Mouse (Mus musculus) CH12.LX (cell line): ENCODE data around the gene Tnpo2. TPM values are rescaled to one million over a fixed set of nuclear protein-coding genes. Genes with fewer than 3 reads are reported as not detected.

Experiments used
- DNase-seq: peaks from one replicate; pipeline ENCODE4 v3.0.0-alpha.2; 2013; ENCODE audit errors: extremely low read depth
- H3K27ac ChIP-seq: 2 replicates; pipeline ENCODE4 v1.5.1; 2012; ENCODE audit warnings: low read depth, mild to moderate bottlenecking, control low read depth, moderate library complexity; ENCODE audit not compliant: insufficient read depth
- H3K27me3 ChIP-seq: replicated peaks from 2 replicates; pipeline ENCODE3; 2012; ENCODE audit warnings: inconsistent platforms
- H3K36me3 ChIP-seq, 2 experiments: replicated peaks in 1 of 2; 2 replicates each; pipeline versions ENCODE3 to v1.6.1; 2012; ENCODE audit warnings: inconsistent platforms in 1 of 2, low read length in 1 of 2, mild to moderate bottlenecking in 1 of 2, mixed read lengths in 1 of 2, moderate library complexity in 1 of 2; ENCODE audit not compliant: control insufficient read depth in 1 of 2, insufficient read depth in 1 of 2
- H3K4me1 ChIP-seq, 2 experiments: 2 replicates each; pipeline ENCODE4 v1.6.1; 2012; ENCODE audit warnings: inconsistent platforms in 1 of 2, moderate library complexity in 1 of 2; ENCODE audit not compliant: insufficient read depth in 2 of 2, control insufficient read depth in 1 of 2
- H3K4me2 ChIP-seq: 2 replicates; pipeline ENCODE4 v1.6.1; 2012; ENCODE audit warnings: low read depth, mild to moderate bottlenecking, control low read depth; ENCODE audit not compliant: poor library complexity, insufficient read depth, severe bottlenecking
- H3K4me3 ChIP-seq, 3 experiments: fragments of 150-350 bp in 1 of 3; sonication (generic) in 1 of 3; replicated peaks in 1 of 3; 2 replicates each; pipeline versions ENCODE3 to v1.5.1; 2011 to 2012; ENCODE audit warnings: low read depth in 2 of 3, low read length in 2 of 3, mild to moderate bottlenecking in 2 of 3, moderate library complexity in 2 of 3, control low read depth in 1 of 3, improper control_type of control experiment in 1 of 3, inconsistent platforms in 1 of 3, mixed read lengths in 1 of 3; ENCODE audit not compliant: poor library complexity in 1 of 3
- H3K79me2 ChIP-seq: replicated peaks from 2 replicates; pipeline ENCODE4 v1.6.1; 2012; ENCODE audit warnings: mild to moderate bottlenecking, moderate library complexity; ENCODE audit not compliant: control insufficient read depth, poor library complexity, insufficient read depth, severe bottlenecking; ENCODE audit errors: extremely low read depth
- H3K9ac ChIP-seq: 2 replicates; pipeline ENCODE4 v1.6.1; 2012; ENCODE audit warnings: low read depth, mild to moderate bottlenecking, control low read depth, moderate library complexity; ENCODE audit not compliant: insufficient read depth
- H3K9me3 ChIP-seq: replicated peaks from 2 replicates; pipeline ENCODE3; 2012; ENCODE audit warnings: low read length, inconsistent platforms, mixed read lengths
- BHLHE40 ChIP-seq: IDR thresholded peaks from 2 replicates; pipeline ENCODE4 v1.6.1; 2011; ENCODE audit warnings: mild to moderate bottlenecking, low read depth, low read length, improper control_type of control experiment
- CHD1 ChIP-seq: IDR thresholded peaks from 2 replicates; pipeline ENCODE4 v1.6.1; 2012; ENCODE audit warnings: low read depth, low read length, improper control_type of control experiment, inconsistent platforms
- E2F4 ChIP-seq: IDR thresholded peaks from 2 replicates; pipeline ENCODE4 v1.6.1; 2011; ENCODE audit warnings: low read depth, low read length, improper control_type of control experiment; ENCODE audit not compliant: insufficient replicate concordance
- EP300 ChIP-seq: IDR thresholded peaks from 2 replicates; pipeline ENCODE4 v1.6.1; 2011; ENCODE audit warnings: low read length, improper control_type of control experiment
- ETS1 ChIP-seq: conservative IDR thresholded peaks from 2 replicates; pipeline ENCODE4 v1.6.1; 2012; ENCODE audit warnings: low read depth, mild to moderate bottlenecking, inconsistent platforms, low read length, improper control_type of control experiment, moderate library complexity
- HCFC1 ChIP-seq: IDR thresholded peaks from 2 replicates; pipeline ENCODE4 v1.6.1; 2012; ENCODE audit warnings: low read depth, mild to moderate bottlenecking, inconsistent platforms, low read length, improper control_type of control experiment
- IRF4 ChIP-seq: IDR thresholded peaks from 2 replicates; pipeline ENCODE4 v1.6.1; 2014; ENCODE audit warnings: low read depth, mild to moderate bottlenecking, inconsistent platforms, low read length, improper control_type of control experiment
- JUND ChIP-seq: conservative IDR thresholded peaks from 2 replicates; pipeline ENCODE4 v1.6.1; 2011; ENCODE audit warnings: low read depth, low read length, improper control_type of control experiment
- MEF2A ChIP-seq: IDR thresholded peaks from 2 replicates; pipeline ENCODE4 v1.6.1; 2014; ENCODE audit warnings: low read depth, mild to moderate bottlenecking, inconsistent platforms, low read length, improper control_type of control experiment, borderline replicate concordance
- RAD21 ChIP-seq: IDR thresholded peaks from 2 replicates; pipeline ENCODE4 v1.6.1; 2011; ENCODE audit warnings: low read depth, mild to moderate bottlenecking, low read length, improper control_type of control experiment, moderate library complexity
- SIN3A ChIP-seq: IDR thresholded peaks from 2 replicates; pipeline ENCODE4 v1.6.1; 2012; ENCODE audit warnings: low read length, improper control_type of control experiment, inconsistent platforms
- TBP ChIP-seq: conservative IDR thresholded peaks from 2 replicates; pipeline ENCODE4 v1.6.1; 2011; ENCODE audit warnings: low read depth, low read length, improper control_type of control experiment
- TCF12 ChIP-seq: IDR thresholded peaks from 2 replicates; pipeline ENCODE4 v1.6.1; 2014; ENCODE audit warnings: low read depth, mild to moderate bottlenecking, inconsistent platforms, low read length, improper control_type of control experiment
- USF1 ChIP-seq: IDR thresholded peaks from 2 replicates; pipeline ENCODE4 v1.6.1; 2014; ENCODE audit warnings: low read depth, mild to moderate bottlenecking, inconsistent platforms, low read length, improper control_type of control experiment
- ZNF384 ChIP-seq: IDR thresholded peaks from 2 replicates; pipeline ENCODE4 v1.6.1; 2012; ENCODE audit warnings: low read depth, low read length, improper control_type of control experiment, inconsistent platforms
- dilution Hi-C: fragments of 300-500 bp; cut with MboI; formaldehyde crosslinking; loops from 2 replicates; pipeline ENCODE4 v1.14.3; 2020; ENCODE audit warnings: low sequenced_read_pairs; ENCODE audit not compliant: extremely low pct_unique_long_range_greater_than_20kb, extremely low pct_ligation_motif_present
- in situ Hi-C: fragments of 300-500 bp; cut with MboI; formaldehyde crosslinking; loops from 3 replicates; pipeline ENCODE4 v1.14.3; 2019; ENCODE audit warnings: low sequenced_read_pairs, low pct_ligation_motif_present, low pct_unique_long_range_greater_than_20kb, mixed read lengths
- polyA plus RNA-seq: library from polyadenylated mRNA; unstranded; fragments of >175 nt; gene quantifications from 2 replicates; pipeline ENCODE4 v1.2.1, GENCODE M21; 2012; ENCODE audit warnings: low read depth; ENCODE audit not compliant: insufficient read length
- total RNA-seq, 2 experiments: library from RNA; depleted of rRNA; stranded (reverse); fragments of 300-350 nt in 1 of 2; fragments of >200 nt in 1 of 2; gene quantifications; 2 replicates each; pipeline ENCODE4 v1.2.3; 2012 to 2014

The Tnpo2 gene
- total and polyA plus RNA-seq, 3 experiments, result 36.3 to 57.0 (median 48.0) TPM

DNA sequence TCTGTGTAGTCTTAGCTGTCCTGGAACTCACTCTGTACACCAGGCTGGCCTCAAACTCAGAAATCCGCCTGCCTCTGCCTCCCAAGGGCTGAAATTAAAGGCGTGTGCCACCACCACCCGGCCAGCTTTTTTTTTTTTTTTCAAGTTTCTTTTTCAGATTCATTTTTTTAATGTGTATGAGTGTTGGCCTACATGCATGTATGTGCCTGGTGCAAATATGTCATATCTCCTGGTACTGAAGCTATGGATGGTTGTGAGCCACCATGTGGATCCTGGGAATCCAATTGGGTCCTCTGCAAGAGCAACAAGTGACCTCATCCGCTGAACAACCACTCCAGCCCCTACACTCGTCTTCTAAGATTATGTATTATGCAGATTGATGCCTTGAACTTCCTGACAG lies 49.3 kb upstream of the Tnpo2 start:
- DNase-seq, result no peak
- H3K4me1 ChIP-seq, result peaks cover 43 to 57% of the 10 kb centered on the region in 2 experiments
- H3K4me3 ChIP-seq, result no peak overlapping the region
- no peaks in the 10 kb centered on the region for H3K9me3 ChIP-seq
- H3K27ac ChIP-seq, result peak overlapping the region; percentile 22; the same call in 1 of the 2 replicates
- peaks cover 0 to 3% of the 10 kb centered on the region in 2 experiments for H3K36me3 ChIP-seq
- H3K4me2 ChIP-seq, result 0 out of 2 replicates have a peak overlapping the region, but pooled peaks have one; percentile 53
- no peaks in the 10 kb centered on the region for H3K79me2 ChIP-seq
- TF ChIP-seq ZNF384 (peak; percentile 59), HCFC1 (no peak)
- in situ Hi-C loops, result no loop called here
- peak overlapping the region; percentile 34; the same call in 1 of the 2 replicates for H3K9ac ChIP-seq
- dilution Hi-C loops, result no loop called here
- no peaks in the 10 kb centered on the region for H3K27me3 ChIP-seq

DNA sequence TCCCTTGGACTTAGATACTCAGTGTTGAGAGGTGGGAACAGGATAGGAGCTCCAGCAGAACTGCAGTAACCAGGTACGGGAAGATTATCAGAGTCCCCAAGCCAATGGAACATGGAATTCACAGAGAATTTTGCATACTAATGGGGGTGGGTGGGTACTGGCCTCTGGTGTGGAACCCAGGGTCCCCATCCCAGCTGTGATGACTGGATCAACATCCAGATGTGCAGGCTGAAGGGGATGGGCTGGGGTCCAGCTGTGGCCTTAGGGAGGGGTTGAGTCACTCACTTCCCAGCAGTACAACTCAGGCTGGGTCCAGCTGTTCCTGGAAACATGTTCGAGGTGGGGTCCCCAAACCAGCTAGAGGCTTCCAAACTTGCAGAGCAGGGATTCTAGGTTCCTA lies 48.8 kb upstream of the Tnpo2 start:
- no peak for TF ChIP-seq E2F4
- no peak for TF ChIP-seq ETS1
- no peak for TF ChIP-seq RAD21
- TF ChIP-seq TBP, result no peak
- TF ChIP-seq SIN3A, result no peak
- no peak for TF ChIP-seq JUND
- TF ChIP-seq EP300, result no peak
- TF ChIP-seq CHD1, result no peak
- TF ChIP-seq MEF2A, result no peak
- no peak for TF ChIP-seq TCF12
- TF ChIP-seq IRF4, result no peak
- no peak for TF ChIP-seq BHLHE40
- TF ChIP-seq USF1, result no peak
- in situ Hi-C loops (no loop called here), dilution Hi-C loops (no loop called here)
- H3K27me3 ChIP-seq, result no peaks in the 10 kb centered on the region
- H3K4me3 ChIP-seq, result no peak overlapping the region
- peaks cover 38 to 54% of the 10 kb centered on the region in 2 experiments for H3K4me1 ChIP-seq
- H3K9ac ChIP-seq, result no peak overlapping the region
- no peak overlapping the region for H3K4me2 ChIP-seq
- H3K79me2 ChIP-seq, result no peaks in the 10 kb centered on the region
- peaks cover 0 to 8% of the 10 kb centered on the region in 2 experiments for H3K36me3 ChIP-seq
- no peak for DNase-seq
- H3K27ac ChIP-seq, result peak overlapping the region; percentile 22; the same call in 1 of the 2 replicates
- H3K9me3 ChIP-seq, result no peaks in the 10 kb centered on the region
